Mouse (Mus musculus) kidney, postnatal 36 days (tissue): Measurements from ENCODE around the gene Eps15.
A peak's percentile ranks its signal among the peaks of the same experiment; 100 is the strongest.

ENCODE experiments used
- DNase-seq, 2 experiments: peaks; one replicate each; pipeline ENCODE4 v3.0.0; 2021 to 2022; ENCODE audit warnings: mixed read lengths in 2 of 2

Eps15 gene

GRCm38 (mm10) chr4:109271803-109272202 is 8.3 kb upstream of the Eps15 start:
- no peak for DNase-seq

GRCm38 (mm10) chr4:109273586-109274240 is 6.4 kb upstream of the Eps15 start:
- no peak for DNase-seq

GRCm38 (mm10) chr4:109280459-109281160 is 542 bp downstream of the Eps15 start:
- DNase-seq = peak; percentile 24 to 62

DNA sequence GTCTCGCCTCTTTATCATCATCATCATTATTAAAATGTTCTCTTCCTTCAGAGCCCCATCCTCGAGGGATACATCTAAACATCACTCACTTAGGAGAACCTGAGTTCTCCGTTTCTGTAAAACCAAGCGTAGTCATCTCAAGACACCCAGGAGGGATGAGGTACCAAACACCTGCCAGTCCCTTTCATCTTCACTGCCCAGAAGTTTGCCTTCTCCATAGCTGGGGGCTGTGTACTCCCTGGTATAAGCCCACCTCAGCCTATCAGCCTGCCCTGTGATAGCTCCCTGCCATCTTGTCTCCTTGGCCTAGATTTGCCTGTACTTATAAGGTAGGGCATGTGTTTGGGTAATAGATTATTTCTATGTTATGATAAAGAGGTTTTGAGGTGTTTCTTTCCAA is 1.1 kb downstream of the Eps15 start:
- no peak for DNase-seq

GRCm38 (mm10) chr4:109281946-109282345 is 1.9 kb downstream of the Eps15 start:
- no peak for DNase-seq

GRCm38 (mm10) chr4:109294629-109295028 is 14.6 kb downstream of the Eps15 start:
- DNase-seq = no peak

GRCm38 (mm10) chr4:109296510-109296909 is 16.4 kb downstream of the Eps15 start:
- DNase-seq = no peak

DNA sequence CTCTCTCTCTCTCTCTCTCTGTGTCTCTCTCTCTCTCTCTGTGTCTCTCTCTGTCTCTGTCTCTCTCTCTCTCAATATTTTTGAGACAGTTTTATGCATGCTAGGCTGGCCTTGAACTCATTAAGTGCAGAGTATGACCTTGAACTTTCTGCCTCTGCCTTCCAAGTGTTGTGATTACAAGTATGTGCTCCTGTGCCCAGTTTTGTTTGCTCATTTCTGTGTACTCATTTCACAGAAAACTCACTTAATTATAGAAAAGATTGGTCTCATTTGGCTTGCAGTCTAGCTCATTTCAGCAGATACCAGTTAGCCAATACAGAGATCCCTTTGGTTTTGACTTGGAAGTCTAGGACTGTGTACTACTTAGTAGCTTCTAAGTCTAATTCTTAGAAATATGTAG is 19.1 kb downstream of the Eps15 start:
- no peak for DNase-seq

- no peak for DNase-seq
Observed at GRCm38 (mm10) chr4:109316941-109317894, 37.1 kb downstream of the Eps15 start.

DNA sequence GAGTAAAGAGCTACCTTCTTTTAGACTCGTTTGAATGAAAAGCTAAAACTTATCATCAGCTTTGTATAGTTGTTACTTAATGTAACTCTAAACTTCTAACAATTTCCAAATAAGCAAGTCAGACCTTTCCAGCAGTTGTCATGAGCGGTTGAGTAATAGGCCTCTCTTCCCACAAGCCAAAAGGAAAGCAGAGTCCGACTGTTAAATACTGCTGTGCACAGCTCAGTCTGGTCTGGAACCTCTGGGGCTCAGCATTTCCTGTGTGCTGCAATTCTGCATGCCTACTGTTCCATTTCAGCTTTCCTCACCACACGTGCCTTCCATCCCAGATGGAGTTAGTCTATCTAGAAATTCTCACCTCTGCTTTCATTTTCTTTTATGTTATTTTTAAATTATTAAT is 56.7 kb downstream of the Eps15 start:
- DNase-seq = no peak

DNA sequence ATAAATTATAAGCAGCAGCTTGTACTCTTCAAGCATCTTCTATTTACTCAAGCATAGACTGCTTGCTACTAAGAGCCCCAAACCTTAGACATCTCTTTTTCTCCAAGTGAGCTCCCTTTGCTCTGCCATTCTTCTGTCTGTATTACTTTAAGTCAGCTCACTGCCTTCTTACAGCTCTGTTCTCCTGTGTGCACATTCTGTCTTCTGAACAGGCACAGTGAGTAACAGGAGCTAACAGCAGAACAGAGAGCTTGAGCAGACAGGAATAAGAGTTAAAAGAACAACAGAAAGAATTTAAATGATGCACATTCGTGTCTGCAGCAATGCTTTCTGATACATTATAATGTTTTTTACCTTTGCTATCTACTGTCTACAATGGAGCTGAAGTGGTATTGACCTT is 61.2 kb downstream of the Eps15 start:
- no peak for DNase-seq

GRCm38 (mm10) chr4:109342783-109343485 is 62.9 kb downstream of the Eps15 start:
- DNase-seq = no peak

DNA sequence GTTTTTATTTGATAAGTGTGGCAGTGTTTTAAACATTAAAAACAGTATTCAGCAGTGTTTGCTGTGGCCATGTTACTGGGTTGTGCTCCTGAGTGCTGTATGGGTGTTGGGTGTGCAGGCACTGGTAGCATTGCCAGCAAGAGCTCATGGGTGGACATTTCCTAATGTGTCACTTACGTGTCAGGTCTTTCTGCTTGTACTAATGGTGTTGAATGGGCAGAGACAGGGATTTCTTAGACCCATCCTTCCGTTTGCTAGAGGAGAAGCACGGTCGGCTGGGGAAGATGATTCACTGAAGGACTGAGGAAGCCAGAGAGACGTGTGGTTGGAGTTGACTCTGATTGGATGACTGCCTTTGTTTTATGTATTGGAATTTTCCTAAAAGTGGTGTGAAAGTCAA is 63.8 kb downstream of the Eps15 start:
- DNase-seq = no peak

DNA sequence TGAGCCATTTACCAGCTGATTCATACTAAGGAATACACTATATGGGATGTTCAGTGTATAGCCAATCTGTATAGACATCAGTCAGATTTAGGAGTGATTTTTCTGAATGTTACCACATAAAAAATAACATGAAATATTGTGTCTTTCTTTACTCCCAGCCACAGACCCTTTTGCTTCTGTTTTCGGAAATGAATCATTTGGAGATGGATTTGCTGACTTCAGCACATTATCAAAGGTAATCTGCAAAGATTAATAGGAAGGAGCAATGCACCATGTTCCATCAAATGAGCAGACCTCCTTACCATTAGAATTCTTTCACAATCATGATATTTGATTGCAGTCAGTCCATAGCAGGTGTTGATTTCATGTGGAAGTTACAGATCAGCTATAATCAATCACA is 98.0 kb downstream of the Eps15 start:
- DNase-seq = no peak

- DNase-seq = no peak
Observed at GRCm38 (mm10) chr4:109382457-109382856, 102.4 kb downstream of the Eps15 start.

DNA sequence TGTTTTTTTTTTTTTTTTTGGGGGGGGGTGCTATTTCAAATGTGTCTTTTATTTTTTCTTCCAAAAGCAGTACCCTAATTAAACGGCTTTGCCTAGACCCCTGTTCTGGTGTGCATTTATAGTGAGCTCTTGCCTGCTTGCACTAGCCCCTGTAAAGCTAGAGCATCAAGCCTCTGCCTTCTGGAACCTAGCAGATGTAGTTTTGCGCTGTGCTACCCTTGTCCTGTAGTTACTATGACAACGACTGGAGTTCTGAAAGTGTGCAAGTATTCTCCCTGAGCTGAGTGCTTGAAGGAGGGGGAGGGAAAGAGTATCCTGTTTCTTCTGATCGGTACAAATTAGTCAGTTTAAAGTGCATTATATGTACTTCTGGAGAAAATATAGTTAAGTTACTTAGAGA is 105.5 kb downstream of the Eps15 start:
- DNase-seq = no peak

- DNase-seq = no peak
Observed at GRCm38 (mm10) chr4:109393229-109393779, 113.2 kb downstream of the Eps15 start.

GRCm38 (mm10) chr4:109393902-109394301 is 113.8 kb downstream of the Eps15 start:
- DNase-seq = peak in 1 of 2 experiments; percentile 44

GRCm38 (mm10) chr4:109394314-109395074 is 114.4 kb downstream of the Eps15 start:
- no peak for DNase-seq

- no peak for DNase-seq
Observed at GRCm38 (mm10) chr4:109400366-109400980, 120.4 kb downstream of the Eps15 start.

DNA sequence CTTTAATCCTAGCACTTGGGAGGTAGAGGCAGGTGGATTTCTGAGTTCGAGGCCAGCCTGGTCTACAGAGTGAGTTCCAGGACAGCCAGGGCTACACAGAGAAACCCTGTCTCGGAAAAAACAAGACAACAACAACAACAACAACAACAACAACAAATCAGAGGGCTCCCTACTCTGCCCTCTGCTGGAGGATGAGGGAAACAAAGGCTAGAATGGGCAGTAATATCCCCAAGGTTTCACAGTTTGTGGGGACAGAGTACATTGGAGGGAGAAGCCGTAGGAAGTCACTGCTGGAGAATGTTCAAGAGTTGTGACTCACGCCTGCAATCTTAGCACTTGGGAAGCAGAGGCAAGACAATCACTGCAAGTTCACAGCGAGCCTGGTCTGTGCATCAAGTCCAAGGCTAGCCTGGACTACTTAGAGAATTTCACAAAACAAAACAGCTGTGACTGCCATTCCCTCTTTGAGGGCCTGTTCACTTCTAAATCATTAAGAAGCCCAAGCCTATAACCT is 121.2 kb downstream of the Eps15 start:
- peak in 1 of 2 experiments; percentile 23 for DNase-seq
